Comparison of ENCODE assay signal across 12 mouse cellular contexts in genomic region chr4:70709126-70709689, GRCm38 (mm10).
A peak's percentile ranks its signal among the peaks of the same experiment; 100 is the strongest.
DNase-seq lines count a peak whose midpoint lies in the region; ATAC-seq and TF ChIP-seq lines count a peak whose summit lies in the region.
"Had no signal": no experiment of that assay in that cellular context is flagged by ENCODE, and none has a peak within 500 bp of the region (broad histone marks: within the 10 kb centered on the region; RNA-seq: fewer than 3 reads in every experiment).

No protein-coding gene starts in this region.

- WGBS in embryonic facial prominence, embryonic 14.5 days: 44% methylated on average over 2 of the region's 2 CpGs
- 72% methylated on average over 2 of the region's 2 CpGs for whole genome bisulfite sequencing in embryonic facial prominence, embryonic 10.5 days

- no peak for ATAC-seq in embryonic facial prominence, embryonic 14.5 days (ENCODE audit: low read depth)
- ATAC-seq in megakaryocyte-erythroid progenitor cell, adult 5-6 weeks (replicated peaks; ENCODE audit: low FRiP score, low TSS enrichment, poor library complexity, severe bottlenecking): no peak
- no peak for ATAC-seq in inflammation-experienced regulatory T-cells, adult 6 months
- ATAC-seq: midbrain, embryonic 13.5 days had no signal

- no peaks in the 10 kb centered on the region for H3K27me3 ChIP-seq in embryonic facial prominence, embryonic 14.5 days (replicated peaks; ENCODE audit: control insufficient read depth, insufficient read depth, low read length)
- H3K27me3 ChIP-seq in embryonic facial prominence, embryonic 10.5 days (replicated peaks; ENCODE audit: low read depth, poor library complexity, severe bottlenecking): no peaks in the 10 kb centered on the region
- H3K27me3 ChIP-seq: midbrain, embryonic 13.5 days had no signal

- H3K36me3 ChIP-seq in embryonic facial prominence, embryonic 14.5 days (ENCODE audit: control insufficient read depth, insufficient read depth, low read length): no peaks in the 10 kb centered on the region
- no peaks in the 10 kb centered on the region for H3K36me3 ChIP-seq in embryonic facial prominence, embryonic 10.5 days (replicated peaks)
- H3K36me3 ChIP-seq: midbrain, embryonic 13.5 days had no signal

- no peak overlapping the region for H3K4me3 ChIP-seq in embryonic facial prominence, embryonic 14.5 days (ENCODE audit: low read depth, low read length)
- no peak overlapping the region for H3K4me3 ChIP-seq in embryonic facial prominence, embryonic 10.5 days
- H3K4me3 ChIP-seq: erythroblast, embryonic 14.5 days; midbrain, embryonic 13.5 days had no signal

- TF ChIP-seq POLR2A in brain, embryonic 14.5 days (IDR thresholded peaks at IDR 0.05; ENCODE audit: borderline replicate concordance, extremely low read depth, insufficient read depth, insufficient read length, poor library complexity, severe bottlenecking): no peak

- H3K9me3 ChIP-seq in embryonic facial prominence, embryonic 14.5 days (ENCODE audit: control insufficient read depth, low read length): no peaks in the 10 kb centered on the region
- H3K9me3 ChIP-seq in embryonic facial prominence, embryonic 10.5 days: no peaks in the 10 kb centered on the region
- H3K9me3 ChIP-seq: midbrain, embryonic 13.5 days had no signal

- H3K9ac ChIP-seq in embryonic facial prominence, embryonic 14.5 days (ENCODE audit: low read depth, low read length): no peak overlapping the region
- H3K9ac ChIP-seq: midbrain, embryonic 13.5 days had no signal

- H3K4me2 ChIP-seq in embryonic facial prominence, embryonic 14.5 days (ENCODE audit: low read depth, low read length): no peak overlapping the region
- H3K4me2 ChIP-seq: midbrain, embryonic 13.5 days had no signal

- no peaks in the 10 kb centered on the region for H3K4me1 ChIP-seq in embryonic facial prominence, embryonic 14.5 days (ENCODE audit: control insufficient read depth, insufficient read depth, low read length)
- H3K4me1 ChIP-seq in embryonic facial prominence, embryonic 10.5 days: no peaks in the 10 kb centered on the region
- H3K4me1 ChIP-seq: midbrain, embryonic 13.5 days had no signal

- peak; percentile 14 for DNase-seq in embryonic facial prominence, embryonic 14.5 days (ENCODE audit: low spot score)
- no peak for DNase-seq in embryonic facial prominence, embryonic 10.5 days (ENCODE audit: low spot score)
- peak; percentile 2 for DNase-seq in lung, postnatal 10 days
- no peak for DNase-seq in lung, postnatal 4 days
- peak; percentile 40 for DNase-seq in brain, embryonic 14.5 days (ENCODE audit: low read depth)
- DNase-seq in kidney, postnatal 4 days: peak; percentile 45 to 62
- DNase-seq: cerebellum, adult 9-11 months; lung, adult 18-20 months had no signal

- no peak overlapping the region for H3K27ac ChIP-seq in embryonic facial prominence, embryonic 14.5 days (replicated peaks; ENCODE audit: low read depth, low read length)
- H3K27ac ChIP-seq in embryonic facial prominence, embryonic 10.5 days (replicated peaks): no peak overlapping the region
- H3K27ac ChIP-seq: midbrain, embryonic 13.5 days had no signal

- TF ChIP-seq CTCF in brain, embryonic 14.5 days (IDR thresholded peaks at IDR 0.05; ENCODE audit: borderline replicate concordance, extremely low read depth, insufficient read depth, insufficient read length): no peak

Comparison
In these comparisons a context has a peak if more than half of its experiments do, and no peak if none do; other contexts are left out.
1. DNase-seq: peak in embryonic facial prominence, embryonic 14.5 days (single experiment), lung, postnatal 10 days (single experiment), brain, embryonic 14.5 days (single experiment) and kidney, postnatal 4 days (2 of 2); none in embryonic facial prominence, embryonic 10.5 days (single experiment) and lung, postnatal 4 days (0 of 2).